Mouse (Mus musculus) midbrain, embryonic 10.5 days (tissue): ENCODE measurements around the gene Hhatl. TPM values are rescaled to one million over a fixed set of nuclear protein-coding genes. Genes with fewer than 3 reads are reported as not detected.
A peak's percentile ranks its signal among the peaks of the same experiment; 100 is the strongest.

ENCODE experiments used
- DNase-seq: peaks from one replicate; pipeline ENCODE4 v3.0.0-alpha.2; 2017; ENCODE audit warnings: low spot score
- H3K27ac ChIP-seq: fragments of 300-500 bp; sonication (generic); replicated peaks from 2 replicates; pipeline ENCODE4 v1.5.1; 2016; ENCODE audit warnings: mild to moderate bottlenecking
- H3K27me3 ChIP-seq: fragments of 300-500 bp; sonication (generic); 2 replicates; pipeline ENCODE4 v1.6.1; 2016; ENCODE audit warnings: low read depth, mild to moderate bottlenecking; ENCODE audit not compliant: poor library complexity, severe bottlenecking
- H3K36me3 ChIP-seq: fragments of 300-500 bp; sonication (generic); 2 replicates; pipeline ENCODE4 v1.6.1; 2016; ENCODE audit warnings: mild to moderate bottlenecking, moderate library complexity
- H3K4me1 ChIP-seq: fragments of 300-500 bp; sonication (generic); 2 replicates; pipeline ENCODE4 v1.6.1; 2016
- H3K4me3 ChIP-seq: fragments of 300-500 bp; sonication (generic); 2 replicates; pipeline ENCODE4 v1.5.1; 2016; ENCODE audit warnings: mild to moderate bottlenecking, moderate library complexity
- H3K9me3 ChIP-seq: fragments of 300-500 bp; sonication (generic); replicated peaks from 2 replicates; pipeline ENCODE4 v1.6.1; 2016; ENCODE audit warnings: mild to moderate bottlenecking
- WGBS: fragments of 180-500 bp; shearing (Covaris S2); methylation state at CpG from one replicate; pipeline ENCODE4 v1.1.7; 2016; 5-methylcytosine and 5-hydroxymethylcytosine counted together
- polyA plus RNA-seq: library from polyadenylated mRNA; unstranded; fragments of >200 nt; fragmentation: Nextera tagmentation; extraction: Ambion mirVana; gene quantifications from 2 replicates; pipeline ENCODE4 v1.2.1, GENCODE M21; 2016

Gene Hhatl
- polyA plus RNA-seq, 1 experiment from 2014 or later, result not detected

GRCm38 (mm10) chr9:121762248-121762647 lies 30.1 kb downstream of the Hhatl start:
- 93% methylated on average over 10 of the region's 10 CpGs for WGBS

GRCm38 (mm10) chr9:121761787-121762186 lies 30.5 kb downstream of the Hhatl start:
- H3K9me3 ChIP-seq, result no peaks in the 10 kb centered on the region
- H3K27me3 ChIP-seq, result no peaks in the 10 kb centered on the region
- 76% methylated on average over 8 of the region's 8 CpGs for WGBS
- peaks cover 53% of the 10 kb centered on the region for H3K36me3 ChIP-seq
- no peak overlapping the region for H3K4me3 ChIP-seq
- no peak for DNase-seq
- H3K4me1 ChIP-seq, result peaks cover 48% of the 10 kb centered on the region
- peak overlapping the region; percentile 97 for H3K27ac ChIP-seq

More at GRCm38 (mm10) chr9:121762248-121762647, 30.1 kb downstream of the Hhatl start:
- DNase-seq, result no peak
- peak overlapping the region; percentile 97; the same call in 1 of the 2 replicates for H3K27ac ChIP-seq
- peaks cover 55% of the 10 kb centered on the region for H3K36me3 ChIP-seq
- H3K4me3 ChIP-seq, result no peak overlapping the region
- no peaks in the 10 kb centered on the region for H3K9me3 ChIP-seq
- H3K27me3 ChIP-seq, result no peaks in the 10 kb centered on the region
- peaks cover 48% of the 10 kb centered on the region for H3K4me1 ChIP-seq

GRCm38 (mm10) chr9:121761091-121761665 lies 31.1 kb downstream of the Hhatl start:
- Histone ChIP-seq H3K9me3 (no peaks in the 10 kb centered on the region), H3K4me1 (peaks cover 48% of the 10 kb centered on the region), H3K36me3 (peaks cover 53% of the 10 kb centered on the region), H3K27ac (peak overlapping the region; percentile 97), H3K27me3 (no peaks in the 10 kb centered on the region), H3K4me3 (peak overlapping the region; percentile 75)
- WGBS, result 70% methylated on average over 10 of the region's 10 CpGs
- no peak for DNase-seq

GRCm38 (mm10) chr9:121760271-121761090 lies 31.8 kb downstream of the Hhatl start:
- peaks cover 48% of the 10 kb centered on the region for H3K4me1 ChIP-seq
- WGBS, result 1% methylated on average over 43 of the region's 43 CpGs

GRCm38 (mm10) chr9:121759091-121760081 lies 32.9 kb downstream of the Hhatl start, which contains the start of gene Zfp651:
Zfp651 (plus strand) TSS chr9:121759330.
- Histone ChIP-seq H3K27me3 (no peaks in the 10 kb centered on the region), H3K4me1 (peaks cover 48% of the 10 kb centered on the region), H3K27ac (peak within 1 kb of the TSS; percentile 97), H3K36me3 (peaks cover 53% of the 10 kb centered on the region), H3K9me3 (no peaks in the 10 kb centered on the region), H3K4me3 (peak within 1 kb of the TSS; percentile 75)
- DNase-seq, result peak; percentile 82
- under 1% methylated on average over 95 of the region's 97 CpGs for WGBS

More at GRCm38 (mm10) chr9:121760271-121761090, 31.8 kb downstream of the Hhatl start:
- H3K27ac ChIP-seq, result peak overlapping the region; percentile 97
- H3K4me3 ChIP-seq, result peak overlapping the region; percentile 75
- H3K36me3 ChIP-seq, result peaks cover 53% of the 10 kb centered on the region
- H3K9me3 ChIP-seq, result no peaks in the 10 kb centered on the region
- peak; percentile 86 for DNase-seq
- H3K27me3 ChIP-seq, result no peaks in the 10 kb centered on the region

GRCm38 (mm10) chr9:121757835-121758814 lies 34.2 kb downstream of the Hhatl start:
- Histone ChIP-seq H3K36me3 (peaks cover 53% of the 10 kb centered on the region), H3K9me3 (no peaks in the 10 kb centered on the region), H3K4me3 (peak overlapping the region; percentile 75), H3K4me1 (peaks cover 48% of the 10 kb centered on the region), H3K27ac (no peak overlapping the region), H3K27me3 (no peaks in the 10 kb centered on the region)
- WGBS, result 56% methylated on average over 10 of the region's 10 CpGs
- no peak for DNase-seq

GRCm38 (mm10) chr9:121757432-121757831 lies 34.9 kb downstream of the Hhatl start:
- 82% methylated on average over 3 of the region's 3 CpGs for WGBS
- Histone ChIP-seq H3K27ac (no peak overlapping the region), H3K4me3 (no peak overlapping the region), H3K4me1 (peaks cover 45% of the 10 kb centered on the region), H3K36me3 (peaks cover 53% of the 10 kb centered on the region), H3K27me3 (no peaks in the 10 kb centered on the region), H3K9me3 (no peaks in the 10 kb centered on the region)
- DNase-seq, result no peak

GRCm38 (mm10) chr9:121756785-121757184 lies 35.5 kb downstream of the Hhatl start:
- WGBS, result 91% methylated on average over 3 of the region's 3 CpGs
- H3K4me1 ChIP-seq, result peaks cover 39% of the 10 kb centered on the region
- peaks cover 53% of the 10 kb centered on the region for H3K36me3 ChIP-seq
- H3K27ac ChIP-seq, result no peak overlapping the region
- DNase-seq, result no peak
- H3K27me3 ChIP-seq, result no peaks in the 10 kb centered on the region
- H3K9me3 ChIP-seq, result no peaks in the 10 kb centered on the region
- no peak overlapping the region for H3K4me3 ChIP-seq

- H3K4me1 ChIP-seq, result peaks cover 22% of the 10 kb centered on the region
- no peaks in the 10 kb centered on the region for H3K27me3 ChIP-seq
- H3K27ac ChIP-seq, result no peak overlapping the region
- H3K36me3 ChIP-seq, result peaks cover 74% of the 10 kb centered on the region
- DNase-seq, result no peak
- 91% methylated on average over 3 of the region's 3 CpGs for whole genome bisulfite sequencing
- H3K4me3 ChIP-seq, result no peak overlapping the region
- H3K9me3 ChIP-seq, result no peaks in the 10 kb centered on the region
Measured at GRCm38 (mm10) chr9:121754624-121755023, 37.7 kb downstream of the Hhatl start.

GRCm38 (mm10) chr9:121752774-121753173 lies 39.5 kb downstream of the Hhatl start:
- Histone ChIP-seq H3K27ac (no peak overlapping the region), H3K4me1 (peaks cover 3% of the 10 kb centered on the region), H3K4me3 (no peak overlapping the region), H3K27me3 (no peaks in the 10 kb centered on the region), H3K36me3 (peaks cover 93% of the 10 kb centered on the region), H3K9me3 (no peaks in the 10 kb centered on the region)
- DNase-seq, result no peak
- WGBS, result 98% methylated on average over 9 of the region's 9 CpGs

GRCm38 (mm10) chr9:121744051-121744450 lies 48.3 kb downstream of the Hhatl start:
- DNase-seq, result no peak
- 89% methylated on average over 8 of the region's 8 CpGs for WGBS
- Histone ChIP-seq H3K4me3 (no peak overlapping the region), H3K27ac (no peak overlapping the region), H3K4me1 (no peaks in the 10 kb centered on the region), H3K36me3 (peaks cover 95% of the 10 kb centered on the region), H3K27me3 (no peaks in the 10 kb centered on the region), H3K9me3 (no peaks in the 10 kb centered on the region)
